Mouse (Mus musculus) mouse trophoblast stem cell (cell line): Measurements from ENCODE around the gene Scoc.

Experiments
- in situ Hi-C, 2 experiments: fragments of 300-500 bp; cut with MseI, MboI; formaldehyde crosslinking; loops; 2 replicates in 1 of 2; 3 replicates in 1 of 2; pipeline ENCODE4 v1.15.1; 2025

The Scoc gene

GRCm38 (mm10) chr8:83397726-83398125 lies 60.5 kb downstream of the Scoc start:
- in situ Hi-C loops: no loop called here

GRCm38 (mm10) chr8:83396680-83397079 lies 61.5 kb downstream of the Scoc start:
- in situ Hi-C loops: no loop called here

DNA sequence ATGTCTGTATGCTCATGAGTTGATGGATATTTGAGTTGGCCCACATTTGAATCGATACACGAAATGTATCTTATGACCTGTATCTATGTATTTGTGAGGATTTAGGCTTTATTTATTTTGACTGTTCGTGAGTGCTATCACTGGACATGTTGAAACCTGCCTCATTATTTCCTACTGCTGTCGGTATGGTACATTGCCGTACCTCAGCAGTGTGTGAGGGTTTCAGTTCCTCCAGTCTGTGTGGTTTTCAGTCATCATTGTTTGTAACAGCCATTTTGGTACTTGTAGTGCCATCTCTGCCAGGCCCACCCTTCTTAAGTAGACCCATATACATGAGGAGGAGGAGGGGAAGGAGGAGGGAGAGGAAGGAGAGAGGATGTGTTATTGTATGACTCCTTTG lies 63.9 kb downstream of the Scoc start:
- in situ Hi-C loops: no loop called here

- in situ Hi-C loops: no loop called here
Observed at GRCm38 (mm10) chr8:83392521-83392920, 65.7 kb downstream of the Scoc start.

GRCm38 (mm10) chr8:83390006-83390701 lies 68.0 kb downstream of the Scoc start:
- in situ Hi-C loops: no loop called here

GRCm38 (mm10) chr8:83389316-83390005 lies 68.7 kb downstream of the Scoc start, which contains the start of gene Clgn:
Gene Clgn (plus strand): TSS chr8:83389867.
- in situ Hi-C loops: no loop called here

- in situ Hi-C loops: no loop called here
Observed at GRCm38 (mm10) chr8:83382850-83383249, 75.3 kb downstream of the Scoc start.

DNA sequence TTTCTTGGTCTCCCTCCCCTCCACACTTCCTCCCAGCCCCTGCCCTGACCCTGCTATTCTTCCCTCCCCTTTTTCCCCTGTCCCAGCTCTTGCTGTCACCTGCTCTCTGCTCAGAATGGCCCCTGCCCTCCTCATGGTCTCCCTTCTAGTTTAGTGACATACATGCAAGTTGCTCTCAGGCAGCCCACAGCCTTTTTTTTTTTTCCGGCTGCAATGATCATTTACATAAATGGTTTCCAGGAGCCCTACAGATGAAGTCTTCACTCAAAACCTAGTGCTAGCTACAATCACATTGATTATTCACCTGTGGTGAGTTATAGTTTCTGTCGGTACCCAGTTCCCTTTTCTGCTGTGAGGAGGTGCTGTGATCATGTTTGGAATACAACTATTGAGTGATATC lies 77.2 kb downstream of the Scoc start:
- in situ Hi-C loops: no loop called here

DNA sequence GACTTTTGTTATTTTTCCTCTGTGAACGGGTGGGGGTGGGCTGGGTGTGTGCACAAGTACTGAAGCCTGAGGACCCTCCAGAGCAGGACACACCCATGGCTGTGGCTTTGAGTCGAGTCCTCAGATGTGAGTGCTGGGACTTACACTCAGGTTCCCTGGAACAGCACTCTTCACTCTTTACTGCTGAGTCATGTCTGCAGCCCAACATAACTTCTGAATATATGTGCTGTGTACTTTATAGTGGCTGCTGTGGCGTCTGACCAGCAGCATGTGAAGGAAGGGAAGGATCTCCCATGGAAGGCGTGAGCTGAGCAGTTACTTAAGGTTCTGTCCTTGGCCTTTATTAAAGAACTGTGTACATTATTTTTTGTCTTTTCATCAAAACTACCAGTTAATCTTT lies 78.0 kb downstream of the Scoc start:
- in situ Hi-C loops: no loop called here
